Mouse (Mus musculus): ENCODE measurements around the gene Tpi1. TPM values are rescaled to one million over a fixed set of nuclear protein-coding genes. Genes with fewer than 3 reads are reported as not detected.

Gene Tpi1
- polyA plus RNA-seq, 1 experiment from 2014 or later: 875 TPM

DNA sequence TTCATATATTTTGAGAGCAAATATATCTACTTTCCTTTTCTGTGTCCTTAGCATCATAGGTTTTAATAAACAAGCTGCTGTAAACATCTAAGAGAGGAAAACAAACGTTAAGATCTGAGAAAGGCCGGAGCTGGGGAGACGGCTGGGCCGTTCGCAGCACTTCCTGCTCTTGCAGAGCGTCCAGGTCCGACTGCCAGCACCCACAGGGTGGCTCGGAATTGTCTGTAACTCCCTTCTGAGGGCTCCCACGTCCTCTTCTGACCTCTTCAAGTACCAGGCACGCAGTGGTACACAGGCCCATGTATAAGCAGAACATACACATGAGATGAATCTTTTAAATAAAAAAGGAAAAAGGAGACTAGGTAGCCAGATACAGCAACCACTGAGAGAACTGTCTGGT lies 26.4 kb downstream of the Tpi1 start:
- Histone ChIP-seq H3K27me3 (ENCODE audit: control insufficient read depth, insufficient read depth, low read length) (no peaks in the 10 kb centered on the region), H3K4me3 (ENCODE audit: low read depth, low read length) (no peak overlapping the region), H3K9me3 (ENCODE audit: control insufficient read depth, low read length) (no peaks in the 10 kb centered on the region), H3K4me2 (ENCODE audit: low read depth, low read length, severe bottlenecking) (no peak overlapping the region), H3K36me3 (ENCODE audit: control insufficient read depth, insufficient read depth, low read length) (no peaks in the 10 kb centered on the region), H3K9ac (ENCODE audit: low read length) (no peak overlapping the region), H3K4me1 (replicated peaks; ENCODE audit: control insufficient read depth, insufficient read depth, low read length) (no peaks in the 10 kb centered on the region), H3K27ac (ENCODE audit: low read depth, low read length) (no peak overlapping the region)
- 83% methylated on average over 10 of the region's 10 CpGs for WGBS
- ATAC-seq (replicated peaks; ENCODE audit: low FRiP score): no peak
- no peak for DNase-seq (ENCODE audit: low spot score)

DNA sequence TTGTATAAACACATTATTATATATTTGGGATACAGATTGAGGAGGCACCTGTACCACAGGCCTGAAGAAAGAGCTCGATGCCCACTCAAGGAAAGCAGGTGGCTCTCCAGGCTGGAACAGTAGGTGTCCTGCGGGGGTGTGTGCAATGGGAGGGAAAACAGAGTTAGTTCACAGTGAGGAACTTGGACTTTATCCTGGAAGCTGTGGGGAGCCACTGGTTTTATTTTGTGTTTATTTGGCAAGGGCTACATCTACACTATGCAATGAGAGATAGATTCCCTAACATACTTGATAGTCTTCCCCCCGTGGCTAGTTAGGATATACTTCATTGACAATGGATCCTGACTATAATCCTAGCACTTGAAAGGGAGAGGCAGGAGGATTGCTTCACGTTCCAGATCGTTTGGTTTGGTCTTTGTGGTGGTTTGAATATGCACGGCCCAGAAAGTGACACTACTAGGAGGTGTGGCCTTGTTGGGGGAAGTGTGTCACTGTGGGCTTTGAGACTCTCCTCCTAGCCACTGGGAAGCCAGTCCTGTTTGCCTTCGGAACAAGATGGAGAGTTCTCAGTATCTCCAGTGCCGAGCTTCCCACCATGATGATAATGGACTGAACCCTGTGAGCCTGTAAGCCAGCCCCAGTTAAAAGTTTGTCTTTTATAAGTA lies 27.2 kb downstream of the Tpi1 start:
- Histone ChIP-seq H3K27ac (ENCODE audit: low read depth, low read length) (no peak overlapping the region), H3K9me3 (ENCODE audit: control insufficient read depth, low read length) (no peaks in the 10 kb centered on the region), H3K4me2 (ENCODE audit: low read depth, low read length, severe bottlenecking) (no peak overlapping the region), H3K4me3 (ENCODE audit: low read depth, low read length) (no peak overlapping the region), H3K36me3 (ENCODE audit: control insufficient read depth, insufficient read depth, low read length) (no peaks in the 10 kb centered on the region), H3K9ac (ENCODE audit: low read length) (no peak overlapping the region), H3K4me1 (replicated peaks; ENCODE audit: control insufficient read depth, insufficient read depth, low read length) (0 out of 2 replicates have a peak, but pooled peaks cover 3% of the 10 kb centered on the region), H3K27me3 (ENCODE audit: control insufficient read depth, insufficient read depth, low read length) (no peaks in the 10 kb centered on the region)
- no peak for ATAC-seq (replicated peaks; ENCODE audit: low FRiP score)
- 59% methylated on average over 8 of the region's 8 CpGs for WGBS
- DNase-seq (ENCODE audit: low spot score): no peak

DNA sequence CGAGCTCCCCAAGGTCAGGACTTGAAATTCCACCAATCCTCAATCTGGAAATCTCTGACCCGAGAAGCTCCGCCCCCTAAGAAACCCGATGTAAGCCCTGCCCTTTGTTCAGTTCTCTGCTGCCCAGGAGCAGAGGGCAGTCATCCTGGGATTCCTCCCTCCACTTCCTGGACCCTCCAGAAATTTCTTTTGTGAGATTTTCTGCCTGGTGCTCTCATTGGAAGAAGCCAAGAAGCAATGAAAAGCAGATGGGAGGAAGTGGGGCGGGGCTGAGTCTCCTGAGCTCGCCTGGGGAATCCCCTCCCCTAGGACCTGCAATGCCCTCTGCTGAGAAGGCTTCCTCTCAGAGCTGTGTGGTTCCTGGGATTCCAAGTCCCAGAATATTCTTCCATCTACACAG lies 31.7 kb downstream of the Tpi1 start:
- Histone ChIP-seq H3K4me3 (ENCODE audit: low read depth, low read length) (no peak overlapping the region), H3K4me2 (ENCODE audit: low read depth, low read length, severe bottlenecking) (0 out of 2 replicates have a peak overlapping the region, but pooled peaks have one; percentile 12), H3K27me3 (ENCODE audit: control insufficient read depth, insufficient read depth, low read length) (no peaks in the 10 kb centered on the region), H3K27ac (ENCODE audit: low read depth, low read length) (no peak overlapping the region), H3K36me3 (ENCODE audit: control insufficient read depth, insufficient read depth, low read length) (no peaks in the 10 kb centered on the region), H3K9me3 (ENCODE audit: control insufficient read depth, low read length) (no peaks in the 10 kb centered on the region), H3K9ac (ENCODE audit: low read length) (no peak overlapping the region), H3K4me1 (replicated peaks; ENCODE audit: control insufficient read depth, insufficient read depth, low read length) (peaks cover 7% of the 10 kb centered on the region; the same call in 1 of the 2 replicates)
- ATAC-seq (replicated peaks; ENCODE audit: low FRiP score) (peak; percentile 20; the same call in 1 of the 2 replicates), DNase-seq (ENCODE audit: low spot score) (peak; percentile 59)
- WGBS: 27% methylated on average over 6 of the region's 6 CpGs

DNA sequence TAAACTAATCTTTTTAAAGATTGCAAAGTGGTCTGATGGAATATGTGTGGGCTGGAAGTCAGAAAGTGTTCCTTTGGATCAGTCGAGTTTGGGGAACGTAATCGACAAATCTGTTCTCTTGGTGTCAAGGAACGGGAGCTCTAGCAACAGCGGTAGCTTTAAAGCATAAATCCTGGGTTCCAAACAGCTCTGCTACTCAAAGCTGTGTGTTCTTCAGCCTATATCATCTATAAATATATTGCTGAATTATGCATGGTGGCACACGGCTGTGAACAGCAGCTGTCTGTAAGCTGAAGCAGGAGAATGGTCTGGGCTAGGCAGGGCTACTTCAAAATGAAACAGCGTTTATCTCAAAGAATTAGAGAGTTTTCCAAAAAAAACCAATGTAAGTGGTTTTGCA lies 33.2 kb downstream of the Tpi1 start:
- no peaks in the 10 kb centered on the region for H3K27me3 ChIP-seq (ENCODE audit: control insufficient read depth, insufficient read depth, low read length)
- no peaks in the 10 kb centered on the region for H3K9me3 ChIP-seq (ENCODE audit: control insufficient read depth, low read length)
- 85% methylated on average over 7 of the region's 7 CpGs for WGBS
- H3K4me3 ChIP-seq (ENCODE audit: low read depth, low read length): no peak overlapping the region
- H3K4me2 ChIP-seq (ENCODE audit: low read depth, low read length, severe bottlenecking): no peak overlapping the region
- DNase-seq (ENCODE audit: low spot score): no peak
- H3K36me3 ChIP-seq (ENCODE audit: control insufficient read depth, insufficient read depth, low read length): no peaks in the 10 kb centered on the region
- peaks cover 7% of the 10 kb centered on the region; the same call in 1 of the 2 replicates for H3K4me1 ChIP-seq (replicated peaks; ENCODE audit: control insufficient read depth, insufficient read depth, low read length)
- no peak overlapping the region for H3K9ac ChIP-seq (ENCODE audit: low read length)
- no peak for ATAC-seq (replicated peaks; ENCODE audit: low FRiP score)
- H3K27ac ChIP-seq (ENCODE audit: low read depth, low read length): no peak overlapping the region

DNA sequence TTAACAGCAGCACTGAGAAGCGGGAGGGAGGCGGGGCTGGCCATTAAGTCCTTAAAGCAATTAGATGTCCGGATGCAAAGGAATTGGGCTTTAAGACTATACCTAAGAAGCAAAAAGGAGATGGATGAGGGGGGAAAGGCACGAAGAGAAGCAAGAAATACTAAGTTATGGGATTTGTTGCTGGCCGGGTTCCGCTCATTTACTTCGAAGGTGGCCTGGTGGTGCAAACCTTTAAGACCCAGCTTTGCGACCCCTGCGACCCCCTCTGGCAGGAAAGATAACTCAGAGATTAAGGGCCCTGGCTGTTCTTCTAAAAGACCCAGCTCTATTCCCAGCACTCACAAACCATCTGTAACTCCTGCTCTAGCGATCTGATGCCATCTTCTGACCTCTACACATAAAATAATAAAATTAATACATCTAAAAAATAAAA lies 34.1 kb downstream of the Tpi1 start:
- Histone ChIP-seq H3K9ac (ENCODE audit: low read length) (peak overlapping the region; percentile 21), H3K36me3 (ENCODE audit: control insufficient read depth, insufficient read depth, low read length) (no peaks in the 10 kb centered on the region), H3K4me2 (ENCODE audit: low read depth, low read length, severe bottlenecking) (peak overlapping the region; percentile 52), H3K9me3 (ENCODE audit: control insufficient read depth, low read length) (no peaks in the 10 kb centered on the region), H3K4me1 (replicated peaks; ENCODE audit: control insufficient read depth, insufficient read depth, low read length) (peaks cover 7% of the 10 kb centered on the region; the same call in 1 of the 2 replicates), H3K27me3 (ENCODE audit: control insufficient read depth, insufficient read depth, low read length) (no peaks in the 10 kb centered on the region), H3K4me3 (ENCODE audit: low read depth, low read length) (peak overlapping the region; percentile 32), H3K27ac (ENCODE audit: low read depth, low read length) (no peak overlapping the region)
- DNase-seq (ENCODE audit: low spot score): peak; percentile 70
- ATAC-seq (replicated peaks; ENCODE audit: low FRiP score): 0 out of 2 replicates have a peak, but pooled peaks have one; percentile 1
- WGBS: 2% methylated on average over 10 of the region's 10 CpGs

DNA sequence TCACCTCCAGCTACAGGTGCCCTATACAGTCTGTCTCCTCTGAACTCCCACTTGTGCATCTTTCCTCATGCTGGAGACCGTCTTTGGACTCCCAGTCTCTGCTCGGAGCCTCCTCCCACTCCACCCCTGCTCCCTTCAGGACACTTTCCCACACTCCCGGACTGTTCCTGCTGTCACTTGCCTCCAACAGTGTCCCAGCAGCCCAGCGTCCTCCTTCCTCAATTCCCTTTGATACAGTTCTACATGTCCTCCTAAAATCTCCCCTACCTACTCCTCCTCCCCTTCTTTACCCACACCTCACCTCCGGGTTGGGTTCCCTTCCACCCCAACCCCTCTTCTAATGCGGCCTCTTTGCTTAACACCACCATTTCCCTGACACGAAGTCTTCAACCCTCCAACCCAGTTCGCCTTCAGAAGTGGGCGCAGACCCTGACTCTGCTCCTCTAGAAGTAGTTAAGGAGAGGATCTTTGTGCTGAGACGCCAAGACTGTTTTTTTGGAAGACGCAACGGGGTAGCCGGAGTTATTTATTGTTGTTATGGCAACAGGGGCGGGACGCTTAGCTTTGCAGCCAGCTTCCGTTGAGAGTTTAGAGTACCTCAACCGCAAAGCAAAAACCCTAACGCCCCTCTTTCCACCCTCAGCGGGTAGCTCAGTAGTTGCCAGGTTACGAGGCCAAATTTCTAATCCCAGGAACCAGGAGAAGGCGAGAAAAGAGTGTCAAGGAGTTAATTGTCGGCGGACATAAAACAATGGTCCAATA lies 34.7 kb downstream of the Tpi1 start, which contains the start of gene Lrrc23:
TSS of gene Lrrc23 (minus strand) at position 506 of the 762 bp plus-strand sequence.
- Histone ChIP-seq H3K36me3 (ENCODE audit: control insufficient read depth, insufficient read depth, low read length) (no peaks in the 10 kb centered on the region), H3K4me2 (ENCODE audit: low read depth, low read length, severe bottlenecking) (peak within 1 kb of the TSS; percentile 52), H3K27me3 (ENCODE audit: control insufficient read depth, insufficient read depth, low read length) (no peaks in the 10 kb centered on the region), H3K27ac (ENCODE audit: low read depth, low read length) (0 out of 2 replicates have a peak within 1 kb of the TSS, but pooled peaks have one; percentile 19), H3K9me3 (ENCODE audit: control insufficient read depth, low read length) (no peaks in the 10 kb centered on the region), H3K4me3 (ENCODE audit: low read depth, low read length) (peak within 1 kb of the TSS; percentile 32), H3K9ac (ENCODE audit: low read length) (peak within 1 kb of the TSS; percentile 21), H3K4me1 (replicated peaks; ENCODE audit: control insufficient read depth, insufficient read depth, low read length) (peaks cover 7% of the 10 kb centered on the region; the same call in 1 of the 2 replicates)
- peak; percentile 77 for ATAC-seq (replicated peaks; ENCODE audit: low FRiP score)
- DNase-seq (ENCODE audit: low spot score): peak; percentile 75
- 2% methylated on average over 23 of the region's 23 CpGs for WGBS

DNA sequence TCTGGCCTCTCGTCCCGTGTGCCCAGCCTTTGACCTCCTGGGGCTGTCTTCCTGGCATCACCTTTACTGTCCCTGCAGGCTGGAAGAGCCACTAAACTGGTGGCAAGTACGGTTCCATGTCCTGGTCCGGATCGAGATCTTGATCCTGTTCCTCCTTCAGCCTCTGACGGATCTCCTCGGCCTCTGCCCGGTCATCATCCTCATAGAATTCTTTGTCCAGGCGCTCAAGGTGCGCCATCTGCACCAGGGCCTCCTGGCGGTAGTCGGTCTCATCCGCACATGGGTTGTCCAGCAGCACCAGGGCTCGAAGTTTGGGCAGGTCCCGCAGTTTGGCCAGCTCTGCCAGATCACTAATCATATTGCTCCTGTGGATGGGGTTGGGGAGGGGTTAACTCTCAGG lies 43.6 kb downstream of the Tpi1 start:
- no peak overlapping the region for H3K27ac ChIP-seq (ENCODE audit: low read depth, low read length)
- no peaks in the 10 kb centered on the region for H3K9me3 ChIP-seq (ENCODE audit: control insufficient read depth, low read length)
- 89% methylated on average over 15 of the region's 15 CpGs for WGBS
- no peaks in the 10 kb centered on the region for H3K36me3 ChIP-seq (ENCODE audit: control insufficient read depth, insufficient read depth, low read length)
- H3K27me3 ChIP-seq (ENCODE audit: control insufficient read depth, insufficient read depth, low read length): peaks cover 4% of the 10 kb centered on the region; the same call in 1 of the 2 replicates
- H3K9ac ChIP-seq (ENCODE audit: low read length): no peak overlapping the region
- DNase-seq (ENCODE audit: low spot score) (no peak), ATAC-seq (replicated peaks; ENCODE audit: low FRiP score) (no peak)
- H3K4me2 ChIP-seq (ENCODE audit: low read depth, low read length, severe bottlenecking): no peak overlapping the region
- H3K4me3 ChIP-seq (ENCODE audit: low read depth, low read length): no peak overlapping the region
- H3K4me1 ChIP-seq (replicated peaks; ENCODE audit: control insufficient read depth, insufficient read depth, low read length): peaks cover 5% of the 10 kb centered on the region; the same call in 1 of the 2 replicates

DNA sequence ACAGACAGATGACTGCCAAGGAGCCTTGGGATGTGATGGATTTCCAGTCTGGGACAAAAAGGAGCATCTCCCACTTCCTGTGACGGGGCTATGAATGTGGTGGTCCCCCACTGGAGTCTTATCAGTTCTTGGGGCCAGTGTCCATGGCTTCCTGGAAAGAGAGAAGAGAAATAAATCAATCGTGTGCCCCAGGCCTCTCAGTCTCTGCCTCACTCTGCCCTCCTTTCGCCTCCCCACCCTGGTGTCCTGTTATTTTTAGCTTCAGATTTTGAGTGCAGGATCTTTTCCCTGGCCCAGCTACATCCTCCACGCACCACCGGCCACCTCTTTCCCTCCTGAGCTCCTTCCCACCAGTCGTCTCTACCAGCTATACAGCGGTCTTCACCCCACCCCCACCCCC lies 44.1 kb downstream of the Tpi1 start:
- peak overlapping the region; percentile 80 for H3K4me2 ChIP-seq (ENCODE audit: low read depth, low read length, severe bottlenecking)
- H3K4me3 ChIP-seq (ENCODE audit: low read depth, low read length): no peak overlapping the region
- no peak for ATAC-seq (replicated peaks; ENCODE audit: low FRiP score)
- H3K27me3 ChIP-seq (ENCODE audit: control insufficient read depth, insufficient read depth, low read length): peaks cover 4% of the 10 kb centered on the region; the same call in 1 of the 2 replicates
- H3K9ac ChIP-seq (ENCODE audit: low read length): 0 out of 2 replicates have a peak overlapping the region, but pooled peaks have one; percentile 58
- H3K27ac ChIP-seq (ENCODE audit: low read depth, low read length): no peak overlapping the region
- H3K36me3 ChIP-seq (ENCODE audit: control insufficient read depth, insufficient read depth, low read length): no peaks in the 10 kb centered on the region
- peaks cover 5% of the 10 kb centered on the region; the same call in 1 of the 2 replicates for H3K4me1 ChIP-seq (replicated peaks; ENCODE audit: control insufficient read depth, insufficient read depth, low read length)
- no peaks in the 10 kb centered on the region for H3K9me3 ChIP-seq (ENCODE audit: control insufficient read depth, low read length)
- WGBS: 74% methylated on average over 7 of the region's 7 CpGs
- no peak for DNase-seq (ENCODE audit: low spot score)
